Mouse (Mus musculus): ENCODE results near the gene Slc51a.
"Not testable (repeated sequence)": the region's sequence is repeated elsewhere in the genome, so short reads cannot be mapped to it uniquely, and the experiment has no call there.

The Slc51a gene

GRCm38 (mm10) chr16:32509066-32509942 lies 21.6 kb upstream of the Slc51a start:
- DNase-seq: no peak

- DNase-seq: no peak
These were observed 20.9 kb upstream of the Slc51a start for GRCm38 (mm10) chr16:32508506-32509065.

GRCm38 (mm10) chr16:32508035-32508434 lies 20.4 kb upstream of the Slc51a start:
- DNase-seq: no peak

GRCm38 (mm10) chr16:32507407-32507806 lies 19.7 kb upstream of the Slc51a start:
- DNase-seq: no peak

GRCm38 (mm10) chr16:32506868-32507267 lies 19.2 kb upstream of the Slc51a start:
- DNase-seq: no peak

- DNase-seq: no peak
These were observed 18.6 kb upstream of the Slc51a start for GRCm38 (mm10) chr16:32506298-32506697.

GRCm38 (mm10) chr16:32503633-32504032 lies 16.0 kb upstream of the Slc51a start:
- DNase-seq: no peak

GRCm38 (mm10) chr16:32502621-32503335 lies 15.1 kb upstream of the Slc51a start:
- DNase-seq: no peak

GRCm38 (mm10) chr16:32501459-32501858 lies 13.8 kb upstream of the Slc51a start:
- DNase-seq: no peak

- peak; percentile 83 for DNase-seq
These were observed 11.9 kb upstream of the Slc51a start for GRCm38 (mm10) chr16:32499430-32500037.

GRCm38 (mm10) chr16:32498996-32499395 lies 11.3 kb upstream of the Slc51a start:
- DNase-seq: no peak

GRCm38 (mm10) chr16:32495965-32496364 lies 8.3 kb upstream of the Slc51a start, which contains the start of gene Zdhhc19:
TSS of gene Zdhhc19 (plus strand) at chr16:32496265.
- DNase-seq: no peak

GRCm38 (mm10) chr16:32494371-32494770 lies 6.7 kb upstream of the Slc51a start:
- DNase-seq: not testable (repeated sequence)

GRCm38 (mm10) chr16:32488939-32489338 lies 1.3 kb upstream of the Slc51a start:
- DNase-seq: no peak

- no peak for DNase-seq
These were observed 1.6 kb downstream of the Slc51a start for GRCm38 (mm10) chr16:32486046-32486445.

GRCm38 (mm10) chr16:32485209-32485608 lies 2.5 kb downstream of the Slc51a start:
- DNase-seq: no peak

- no peak for DNase-seq
These were observed 3.2 kb downstream of the Slc51a start for GRCm38 (mm10) chr16:32484431-32484871.

- no peak for DNase-seq
These were observed 8.3 kb downstream of the Slc51a start for GRCm38 (mm10) chr16:32479415-32479814.

- DNase-seq: no peak
These were observed 10.4 kb downstream of the Slc51a start for GRCm38 (mm10) chr16:32477315-32477714.

- no peak for DNase-seq
These were observed 15.2 kb downstream of the Slc51a start for GRCm38 (mm10) chr16:32472276-32473015.

GRCm38 (mm10) chr16:32469404-32470105 lies 18.1 kb downstream of the Slc51a start:
- DNase-seq: no peak

- DNase-seq: no peak
These were observed 19.2 kb downstream of the Slc51a start for GRCm38 (mm10) chr16:32468488-32468887.

Measured in cerebellum, adult 11-12 months (tissue).